Mouse (Mus musculus): ENCODE data around the gene Snx22. TPM values are rescaled to one million over a fixed set of nuclear protein-coding genes. Genes with fewer than 3 reads are reported as not detected.

Gene Snx22
- polyA plus RNA-seq (2016; fragmentation: Nextera tagmentation; extraction: Ambion mirVana): 2.1 and 3.1 TPM in 2 replicates

GRCm38 (mm10) chr9:66069583-66069982 lies at the start of gene Snx22:
Gene Snx22, minus strand, starts transcription at chr9:66069719.
- H3K27ac ChIP-seq: peak within 1 kb of the TSS; percentile 72
- WGBS: under 1% methylated on average over 22 of the region's 22 CpGs

DNA sequence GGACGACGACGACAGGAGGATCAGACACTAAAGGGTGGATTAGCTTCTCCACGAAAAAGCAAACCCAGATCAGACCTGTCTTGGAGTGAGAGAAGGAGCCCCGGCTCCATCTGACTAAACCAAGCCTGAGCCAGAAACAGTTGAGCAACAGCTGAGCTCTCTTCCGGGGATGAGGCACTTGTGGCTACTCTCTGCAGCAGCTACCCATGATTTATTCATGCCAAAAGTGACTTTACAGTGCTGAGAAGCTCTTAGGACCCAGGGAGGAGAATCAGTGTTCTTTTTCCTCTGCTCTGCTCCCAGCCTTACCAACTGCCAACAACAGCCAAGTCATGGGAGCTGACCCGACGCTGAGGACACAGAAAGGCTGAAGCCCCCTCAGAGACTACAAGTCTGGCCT lies 47.4 kb upstream of the Snx22 start:
- WGBS: 66% methylated on average over 8 of the region's 8 CpGs

More at GRCm38 (mm10) chr9:66069583-66069982, at the start of gene Snx22:
- Histone ChIP-seq H3K36me3 (peaks cover 28% of the 10 kb centered on the region), H3K9me3 (0 out of 2 replicates have a peak, but pooled peaks cover 3% of the 10 kb centered on the region), H3K4me3 (peak within 1 kb of the TSS; percentile 65), H3K27me3 (ENCODE audit: insufficient read depth, poor library complexity, severe bottlenecking) (peaks cover 43% of the 10 kb centered on the region), H3K4me1 (peaks cover 23% of the 10 kb centered on the region)
- DNase-seq (ENCODE audit: low spot score): peak; percentile 96

DNA sequence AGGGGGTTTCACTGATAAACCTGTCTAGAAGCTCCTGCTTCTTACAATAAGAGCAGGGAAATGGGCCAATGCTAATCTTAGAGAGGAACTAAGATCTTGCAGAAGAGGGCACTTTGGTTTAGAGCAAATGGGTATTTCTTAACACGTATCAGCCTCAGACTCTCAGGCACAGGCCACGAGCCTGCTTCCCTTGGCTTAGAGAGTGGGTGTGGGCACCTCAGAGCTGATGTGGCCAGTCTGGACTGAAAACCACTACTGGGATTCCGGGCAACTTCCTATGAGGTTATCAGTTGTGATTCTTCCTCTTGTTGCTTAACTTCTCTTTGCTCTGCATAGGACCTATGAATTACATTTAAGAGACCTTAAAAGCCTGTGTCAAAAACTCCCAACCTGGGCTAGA lies 44.8 kb upstream of the Snx22 start:
- Histone ChIP-seq H3K36me3 (peaks cover 21% of the 10 kb centered on the region), H3K27ac (no peak overlapping the region), H3K4me1 (no peaks in the 10 kb centered on the region), H3K27me3 (ENCODE audit: insufficient read depth, poor library complexity, severe bottlenecking) (no peaks in the 10 kb centered on the region), H3K4me3 (no peak overlapping the region), H3K9me3 (no peaks in the 10 kb centered on the region)
- 77% methylated on average over 3 of the region's 3 CpGs for WGBS
- no peak for DNase-seq (ENCODE audit: low spot score)

More for the DNA sequence above, 47.4 kb upstream of the Snx22 start:
- Histone ChIP-seq H3K27ac (no peak overlapping the region), H3K4me1 (no peaks in the 10 kb centered on the region), H3K4me3 (no peak overlapping the region), H3K27me3 (ENCODE audit: insufficient read depth, poor library complexity, severe bottlenecking) (no peaks in the 10 kb centered on the region), H3K9me3 (no peaks in the 10 kb centered on the region), H3K36me3 (peaks cover 21% of the 10 kb centered on the region)
- no peak for DNase-seq (ENCODE audit: low spot score)

- H3K9me3 ChIP-seq: no peaks in the 10 kb centered on the region
- H3K36me3 ChIP-seq: peaks cover 48% of the 10 kb centered on the region
- no peaks in the 10 kb centered on the region for H3K27me3 ChIP-seq (ENCODE audit: insufficient read depth, poor library complexity, severe bottlenecking)
- DNase-seq (ENCODE audit: low spot score): no peak
- 81% methylated on average over 8 of the region's 8 CpGs for WGBS
- H3K4me3 ChIP-seq: no peak overlapping the region
- no peak overlapping the region for H3K27ac ChIP-seq
- H3K4me1 ChIP-seq: no peaks in the 10 kb centered on the region
These were observed 41.3 kb upstream of the Snx22 start for GRCm38 (mm10) chr9:66110611-66111379.

DNA sequence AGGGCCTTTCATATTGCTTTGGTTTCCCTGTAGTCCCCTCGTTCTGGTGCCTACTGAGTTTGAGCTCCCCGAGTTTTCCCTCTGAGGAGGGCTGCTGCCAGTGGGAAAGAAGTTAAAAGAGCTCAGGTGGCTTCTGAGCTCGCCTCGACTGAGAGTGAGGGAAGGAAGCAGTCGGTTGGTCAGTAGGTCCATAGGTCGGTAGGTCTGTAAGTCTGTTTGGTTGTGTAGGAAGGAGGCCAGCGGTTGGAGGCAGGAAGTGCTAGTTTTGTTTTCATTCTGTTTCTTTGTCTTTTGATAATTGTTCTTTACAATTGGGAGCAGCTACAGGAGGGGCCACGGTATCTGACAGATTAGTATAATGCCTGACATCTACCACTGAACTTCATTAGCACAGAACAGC lies 40.6 kb upstream of the Snx22 start:
- no peak overlapping the region for H3K4me3 ChIP-seq
- H3K9me3 ChIP-seq: no peaks in the 10 kb centered on the region
- no peak for DNase-seq (ENCODE audit: low spot score)
- no peaks in the 10 kb centered on the region for H3K4me1 ChIP-seq
- WGBS: 69% methylated on average over 8 of the region's 8 CpGs
- no peak overlapping the region for H3K27ac ChIP-seq
- H3K27me3 ChIP-seq (ENCODE audit: insufficient read depth, poor library complexity, severe bottlenecking): no peaks in the 10 kb centered on the region
- H3K36me3 ChIP-seq: peaks cover 53% of the 10 kb centered on the region

DNA sequence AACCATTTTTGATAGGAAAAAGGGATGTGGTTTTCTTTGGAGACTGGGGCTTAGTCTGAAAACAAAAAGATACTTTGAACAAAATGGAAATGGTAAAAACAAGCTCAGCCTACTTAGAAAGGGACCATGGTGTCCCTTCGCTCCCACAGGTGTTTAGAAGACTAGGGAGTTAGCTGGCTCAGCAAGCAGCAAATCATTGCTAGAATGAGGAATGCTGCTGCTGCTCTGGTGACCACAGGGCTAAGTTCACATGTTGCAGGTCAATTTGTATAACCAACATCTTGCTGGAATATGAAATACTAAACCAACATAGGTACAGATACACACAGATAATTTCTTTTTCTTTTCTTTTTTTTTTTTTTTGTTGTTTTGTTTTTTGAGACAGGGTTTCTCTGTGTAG lies 40.1 kb upstream of the Snx22 start:
- H3K9me3 ChIP-seq: no peaks in the 10 kb centered on the region
- DNase-seq (ENCODE audit: low spot score): peak; percentile 19
- WGBS: 94% methylated on average over 1 of the region's 1 CpGs
- H3K4me1 ChIP-seq: no peaks in the 10 kb centered on the region
- H3K27ac ChIP-seq: no peak overlapping the region
- H3K27me3 ChIP-seq (ENCODE audit: insufficient read depth, poor library complexity, severe bottlenecking): no peaks in the 10 kb centered on the region
- H3K36me3 ChIP-seq: peaks cover 54% of the 10 kb centered on the region
- H3K4me3 ChIP-seq: no peak overlapping the region

- Histone ChIP-seq H3K9me3 (no peaks in the 10 kb centered on the region), H3K4me1 (no peaks in the 10 kb centered on the region), H3K27me3 (ENCODE audit: insufficient read depth, poor library complexity, severe bottlenecking) (no peaks in the 10 kb centered on the region), H3K4me3 (no peak overlapping the region), H3K36me3 (peaks cover 81% of the 10 kb centered on the region), H3K27ac (no peak overlapping the region)
- 89% methylated on average over 8 of the region's 8 CpGs for WGBS
- no peak for DNase-seq (ENCODE audit: low spot score)
These were observed 35.6 kb upstream of the Snx22 start for GRCm38 (mm10) chr9:66105168-66105567.

DNA sequence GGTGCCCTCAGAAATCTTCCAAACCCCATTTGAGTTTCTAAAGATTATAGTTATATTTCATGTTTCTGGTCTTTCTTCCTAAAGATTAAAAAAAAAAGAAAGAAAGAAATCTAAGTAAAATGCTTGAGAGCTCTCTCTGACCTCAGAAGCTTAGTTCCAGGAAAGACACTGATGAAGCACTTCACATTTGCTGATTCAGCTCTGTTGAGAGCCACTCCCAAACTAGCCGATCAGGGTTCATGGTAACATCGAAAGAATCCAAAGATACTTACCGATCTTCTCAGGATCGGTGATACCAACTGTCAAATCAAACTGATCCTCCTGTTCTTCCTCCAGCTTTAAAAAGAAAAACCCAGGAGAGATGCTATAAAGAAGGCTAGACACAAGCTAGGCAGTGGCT lies 35.1 kb upstream of the Snx22 start:
- WGBS: 92% methylated on average over 4 of the region's 4 CpGs
- Histone ChIP-seq H3K27me3 (ENCODE audit: insufficient read depth, poor library complexity, severe bottlenecking) (no peaks in the 10 kb centered on the region), H3K4me3 (no peak overlapping the region), H3K9me3 (no peaks in the 10 kb centered on the region), H3K4me1 (no peaks in the 10 kb centered on the region), H3K27ac (no peak overlapping the region), H3K36me3 (peaks cover 85% of the 10 kb centered on the region)
- DNase-seq (ENCODE audit: low spot score): no peak

- WGBS: 89% methylated on average over 6 of the region's 6 CpGs
- H3K27ac ChIP-seq: no peak overlapping the region
- no peak for DNase-seq (ENCODE audit: low spot score)
- no peaks in the 10 kb centered on the region for H3K9me3 ChIP-seq
- H3K36me3 ChIP-seq: peaks cover 77% of the 10 kb centered on the region
- no peak overlapping the region for H3K4me3 ChIP-seq
- H3K27me3 ChIP-seq (ENCODE audit: insufficient read depth, poor library complexity, severe bottlenecking): no peaks in the 10 kb centered on the region
- no peaks in the 10 kb centered on the region for H3K4me1 ChIP-seq
These were observed 33.1 kb upstream of the Snx22 start for GRCm38 (mm10) chr9:66102668-66103067.

GRCm38 (mm10) chr9:66101577-66101976 lies 32.1 kb upstream of the Snx22 start:
- Histone ChIP-seq H3K9me3 (no peaks in the 10 kb centered on the region), H3K4me1 (no peaks in the 10 kb centered on the region), H3K27ac (no peak overlapping the region), H3K27me3 (ENCODE audit: insufficient read depth, poor library complexity, severe bottlenecking) (no peaks in the 10 kb centered on the region), H3K36me3 (peaks cover 79% of the 10 kb centered on the region), H3K4me3 (no peak overlapping the region)
- no peak for DNase-seq (ENCODE audit: low spot score)
- 82% methylated on average over 8 of the region's 8 CpGs for WGBS

DNA sequence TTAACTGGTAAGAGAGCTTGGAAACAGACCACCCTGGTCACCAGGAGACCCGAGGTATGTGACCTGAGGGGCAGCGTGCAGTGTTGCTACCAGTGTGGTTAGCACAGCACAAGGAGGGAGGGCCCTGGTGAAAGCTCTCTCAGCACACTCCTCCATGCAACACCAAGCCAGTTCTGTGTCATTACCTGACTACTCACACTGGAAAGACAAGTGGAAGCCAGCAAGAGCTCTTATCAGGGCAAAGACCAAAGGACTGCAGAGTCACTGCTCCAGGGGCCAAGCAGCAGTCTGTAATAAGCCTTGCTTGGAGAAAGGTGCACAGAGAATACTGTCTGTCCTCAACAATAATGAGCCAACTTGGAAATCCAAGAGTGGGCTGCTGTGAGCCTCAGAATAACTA lies 23.1 kb upstream of the Snx22 start:
- Histone ChIP-seq H3K27ac (0 out of 2 replicates have a peak overlapping the region, but pooled peaks have one; percentile 44), H3K4me3 (no peak overlapping the region), H3K36me3 (peaks cover 95% of the 10 kb centered on the region), H3K9me3 (no peaks in the 10 kb centered on the region), H3K4me1 (peaks cover 28% of the 10 kb centered on the region), H3K27me3 (ENCODE audit: insufficient read depth, poor library complexity, severe bottlenecking) (no peaks in the 10 kb centered on the region)
- 42% methylated on average over 2 of the region's 2 CpGs for WGBS
- no peak for DNase-seq (ENCODE audit: low spot score)

DNA sequence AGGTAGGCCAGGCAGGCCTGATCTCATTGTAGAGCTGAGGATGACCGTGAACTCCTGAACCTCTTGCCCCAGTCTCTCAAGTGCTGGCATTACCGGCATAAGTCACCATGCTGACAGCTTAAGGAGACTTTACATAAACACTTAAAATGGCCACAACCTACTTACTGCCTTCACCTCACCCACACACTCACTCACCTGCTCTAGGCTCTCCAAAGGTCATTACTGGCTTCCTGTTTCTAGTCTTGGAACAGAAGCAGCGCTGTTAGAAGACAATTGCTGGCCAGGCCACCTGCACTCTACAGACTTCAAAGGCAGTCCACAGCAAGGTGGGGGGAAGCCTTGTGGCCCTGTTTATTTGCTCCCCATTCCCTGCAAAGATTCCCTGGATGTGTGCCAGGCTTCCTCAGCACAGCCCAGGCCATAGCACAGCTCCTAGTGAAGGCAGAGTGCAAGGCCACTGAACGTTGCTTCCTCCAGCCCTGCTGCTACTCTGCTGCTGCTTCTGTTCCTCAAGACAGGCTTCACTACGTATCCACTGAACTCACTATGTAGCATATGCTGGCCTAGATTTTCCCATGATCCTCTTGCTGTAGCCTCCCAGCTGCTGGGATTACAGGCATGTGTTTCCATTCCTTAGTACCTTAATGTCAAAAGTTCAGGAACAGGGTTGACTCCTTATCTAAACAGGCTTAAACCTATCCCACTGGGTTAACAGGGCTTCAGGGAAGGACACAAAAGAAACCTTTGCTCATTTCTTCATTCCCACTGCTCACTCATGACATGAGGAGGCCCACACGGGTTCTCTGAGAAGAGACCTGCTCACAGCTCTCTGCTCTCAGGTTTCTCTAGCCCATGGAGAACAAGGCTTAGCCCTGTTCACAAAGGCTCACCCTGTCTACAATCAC lies 22.1 kb upstream of the Snx22 start:
- H3K9me3 ChIP-seq: no peaks in the 10 kb centered on the region
- H3K27ac ChIP-seq: peak overlapping the region; percentile 31; the same call in 1 of the 2 replicates
- peaks cover 28% of the 10 kb centered on the region for H3K4me1 ChIP-seq
- H3K27me3 ChIP-seq (ENCODE audit: insufficient read depth, poor library complexity, severe bottlenecking): no peaks in the 10 kb centered on the region
- DNase-seq (ENCODE audit: low spot score): no peak
- peaks cover 95% of the 10 kb centered on the region for H3K36me3 ChIP-seq
- 72% methylated on average over 6 of the region's 6 CpGs for WGBS
- H3K4me3 ChIP-seq: no peak overlapping the region

Measured in heart, embryonic 10.5 days (tissue).